8 mouse cellular contexts compared by ENCODE assay signal in the genomic region with DNA sequence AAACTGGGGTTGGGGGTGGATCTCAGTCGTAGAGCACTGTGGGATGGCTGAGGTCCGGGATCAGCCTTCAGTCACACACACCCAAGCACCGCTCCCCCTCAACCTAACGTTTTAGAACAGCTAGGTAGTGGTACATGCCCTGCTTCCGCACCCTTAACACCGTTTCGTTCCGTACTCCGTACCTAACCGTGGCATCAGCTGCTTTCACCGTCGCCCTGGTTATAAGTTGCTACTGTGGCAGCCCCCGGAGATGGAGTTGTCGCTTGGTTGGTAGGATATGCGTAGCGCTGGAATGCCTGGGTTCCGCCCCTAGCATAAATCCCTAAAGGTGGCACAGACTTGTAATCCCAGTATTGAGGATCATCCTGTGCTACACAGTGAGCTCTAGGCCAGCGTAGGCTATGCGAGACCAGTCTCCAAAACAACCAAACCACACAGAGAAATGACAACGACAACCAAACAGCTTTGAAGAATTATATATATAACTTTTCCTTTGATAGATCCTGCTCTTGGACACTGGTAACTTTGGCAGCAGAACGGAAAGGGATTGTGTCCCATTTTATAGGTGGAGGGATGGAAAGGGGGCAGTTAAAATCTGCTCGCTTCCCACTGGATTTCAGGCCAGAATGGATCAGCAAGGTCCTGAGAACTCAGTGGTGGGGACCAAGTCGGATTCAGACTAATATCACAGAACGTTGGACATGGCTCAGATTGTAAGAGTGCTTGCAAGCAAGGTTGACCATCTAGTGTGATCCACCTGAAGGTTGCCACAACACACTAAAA. TPM values are rescaled to one million over a fixed set of nuclear protein-coding genes. Genes with fewer than 3 reads are reported as not detected.
DNase-seq lines count a peak whose midpoint lies in the region; ATAC-seq and TF ChIP-seq lines count a peak whose summit lies in the region.

Gene Sirt1 (minus strand): TSS at position 207 of the 783 bp plus-strand sequence.

- peaks cover 8% of the 10 kb centered on the region; the same call in 1 of the 2 replicates for H3K4me1 ChIP-seq in heart, embryonic 15.5 days (replicated peaks)
- H3K4me1 ChIP-seq in midbrain, embryonic 14.5 days (ENCODE audit: control insufficient read depth, insufficient read depth, low read length): peaks cover 8% of the 10 kb centered on the region; the same call in 1 of the 2 replicates

- no peak for DNase-seq in frontal cortex, postnatal 14 days (ENCODE audit: low spot score in 2 of 2)
- peak; percentile 56 for DNase-seq in CD4-positive, CD25-positive, alpha-beta regulatory T cell, adult 2 months (ENCODE audit: low read depth, low spot score)
- DNase-seq in brain, embryonic 14.5 days (ENCODE audit: low read depth): peak; percentile 15
- DNase-seq in left cerebral cortex, postnatal 4 days: peak; percentile 5
- DNase-seq in midbrain, embryonic 14.5 days: peak; percentile 18
- peak; percentile 39 to 40 for DNase-seq in thymus, postnatal 36 days

- WGBS in heart, embryonic 15.5 days: 5% methylated on average over 24 of the region's 24 CpGs
- WGBS in midbrain, embryonic 14.5 days: 7% methylated on average over 24 of the region's 24 CpGs

- H3K27me3 ChIP-seq in heart, embryonic 15.5 days: no peaks in the 10 kb centered on the region
- H3K27me3 ChIP-seq in midbrain, embryonic 14.5 days (ENCODE audit: control insufficient read depth, insufficient read depth, low read length): peaks cover 4% of the 10 kb centered on the region; the same call in 1 of the 2 replicates

- intact Hi-C loops in left cerebral cortex, postnatal 4 days (cut with DNase I): no loop called here

- H3K4me2 ChIP-seq in heart, embryonic 15.5 days: peak within 1 kb of the TSS; percentile 92
- peak within 1 kb of the TSS; percentile 92 for H3K4me2 ChIP-seq in midbrain, embryonic 14.5 days (ENCODE audit: low read length)

- H3K4me3 ChIP-seq in heart, embryonic 15.5 days: peak within 1 kb of the TSS; percentile 65
- peak within 1 kb of the TSS; percentile 57 for H3K4me3 ChIP-seq in midbrain, embryonic 14.5 days (replicated peaks; ENCODE audit: low read depth, low read length)

- no peaks in the 10 kb centered on the region for H3K36me3 ChIP-seq in heart, embryonic 15.5 days
- no peaks in the 10 kb centered on the region for H3K36me3 ChIP-seq in midbrain, embryonic 14.5 days (ENCODE audit: control insufficient read depth, insufficient read depth, low read length)

- no peak for TF ChIP-seq POLR2A in brain, embryonic 14.5 days (IDR thresholded peaks at IDR 0.05; ENCODE audit: borderline replicate concordance, extremely low read depth, insufficient read depth, insufficient read length, poor library complexity, severe bottlenecking)

- H3K9me3 ChIP-seq in heart, embryonic 15.5 days (replicated peaks): no peaks in the 10 kb centered on the region
- no peaks in the 10 kb centered on the region for H3K9me3 ChIP-seq in midbrain, embryonic 14.5 days (ENCODE audit: control insufficient read depth, low read length)

- H3K27ac ChIP-seq in heart, embryonic 15.5 days: peak within 1 kb of the TSS; percentile 70
- H3K27ac ChIP-seq in midbrain, embryonic 14.5 days (replicated peaks; ENCODE audit: low read depth, low read length): 0 out of 2 replicates have a peak within 1 kb of the TSS, but pooled peaks have one; percentile 32

- ATAC-seq in frontal cortex, adult (ENCODE audit: low TSS enrichment): peak; percentile 24
- ATAC-seq in heart, embryonic 15.5 days (replicated peaks; ENCODE audit: insufficient number of reproducible peaks, insufficient read depth, low FRiP score, low read depth): no peak
- no peak for ATAC-seq in midbrain, embryonic 14.5 days (ENCODE audit: low FRiP score, low TSS enrichment)

- peak within 1 kb of the TSS; percentile 72 for H3K9ac ChIP-seq in heart, embryonic 15.5 days
- H3K9ac ChIP-seq in midbrain, embryonic 14.5 days (replicated peaks; ENCODE audit: low read length): peak within 1 kb of the TSS; percentile 69

- no peak for TF ChIP-seq CTCF in brain, embryonic 14.5 days (IDR thresholded peaks at IDR 0.05; ENCODE audit: borderline replicate concordance, extremely low read depth, insufficient read depth, insufficient read length)

RNA-seq across cellular contexts. Expression of gene Sirt1, which starts in this region (rescaled TPM):
- polyA plus RNA-seq in brain, embryonic 14.5 days (2012; rRNA removed): 16.4 and 17.2 TPM in 2 replicates
- 3.6 and 3.9 TPM in 2 replicates for polyA plus RNA-seq in heart, embryonic 15.5 days (2015; fragmentation: Nextera tagmentation; extraction: Ambion mirVana)
- 10 to 100 TPM; 14.9 to 17.5 TPM for total RNA-seq in left cerebral cortex, postnatal 4 days (2021)
- polyA plus RNA-seq in midbrain, embryonic 14.5 days (2014; fragmentation: Nextera tagmentation; extraction: Ambion mirVana): 7.2 and 7.5 TPM in 2 replicates

Comparison
In these comparisons a context has a peak if more than half of its experiments do, and no peak if none do; other contexts are left out.
1. DNase-seq: peak in CD4-positive, CD25-positive, alpha-beta regulatory T cell, adult 2 months (single experiment), brain, embryonic 14.5 days (single experiment), left cerebral cortex, postnatal 4 days (single experiment), midbrain, embryonic 14.5 days (single experiment) and thymus, postnatal 36 days (2 of 2); none in frontal cortex, postnatal 14 days (0 of 2).